Mouse (Mus musculus): Measurements from ENCODE around the gene Cadm4. TPM values are rescaled to one million over a fixed set of nuclear protein-coding genes. Genes with fewer than 3 reads are reported as not detected.

The Cadm4 gene
- not detected for polyA plus RNA-seq (2017; shearing (Covaris generic))

GRCm38 (mm10) chr7:24481474-24482207 lies at the start of gene Cadm4:
Gene Cadm4, plus strand, starts transcription at chr7:24482023.

GRCm38 (mm10) chr7:24451855-24452311 lies 29.9 kb upstream of the Cadm4 start, which contains the start of gene Irgc1:
Gene Irgc1, minus strand, starts transcription at chr7:24452297.

GRCm38 (mm10) chr7:24462388-24463319 lies 19.2 kb upstream of the Cadm4 start, which contains the start of gene Plaur:
Gene Plaur, plus strand, starts transcription at chr7:24462484.

GRCm38 (mm10) chr7:24506838-24507725 lies 25.3 kb downstream of the Cadm4 start, which contains the start of gene Zfp428:
Gene Zfp428, plus strand, starts transcription at chr7:24507006.

GRCm38 (mm10) chr7:24512355-24512754 lies 30.5 kb downstream of the Cadm4 start, which contains the start of gene AC161166.1:
Gene AC161166.1, minus strand, starts transcription at chr7:24512455.

GRCm38 (mm10) chr7:24530062-24530931 lies 48.5 kb downstream of the Cadm4 start, which contains the start of gene Irgq:
Gene Irgq, plus strand, starts transcription at chr7:24530689.

GRCm38 (mm10) chr7:24546068-24546614 lies 64.3 kb downstream of the Cadm4 start, which contains the start of the genes Pinlyp and Xrcc1:
Gene Pinlyp, minus strand, starts transcription at chr7:24546118.
Gene Xrcc1, plus strand, starts transcription at chr7:24546289.

Other genes starting within 250 kb of the Cadm4 start
- gene Zfp109, start 244.5 kb upstream of the Cadm4 start, polyA plus RNA-seq (2017; shearing (Covaris generic)) = 6.1 TPM
- 0.91 TPM for gene Zfp108, start 227.2 kb upstream of the Cadm4 start, polyA plus RNA-seq (2017; shearing (Covaris generic))
- gene Zfp93, start 211.6 kb upstream of the Cadm4 start, polyA plus RNA-seq (2017; shearing (Covaris generic)) = 3.7 TPM
- gene Zfp61, start 180.8 kb upstream of the Cadm4 start, polyA plus RNA-seq (2017; shearing (Covaris generic)) = 30.7 TPM
- gene Zfp94, start 165.4 kb upstream of the Cadm4 start, polyA plus RNA-seq (2017; shearing (Covaris generic)) = 14.1 TPM
- not detected for gene Tescl, start 148.1 kb upstream of the Cadm4 start, polyA plus RNA-seq (2017; shearing (Covaris generic))
- gene Lypd5, start 132.8 kb upstream of the Cadm4 start, polyA plus RNA-seq (2017; shearing (Covaris generic)) = not detected
- 107 TPM for gene Kcnn4, start 111.8 kb upstream of the Cadm4 start, polyA plus RNA-seq (2017; shearing (Covaris generic))
- gene Smg9, start 82.4 kb upstream of the Cadm4 start, polyA plus RNA-seq (2017; shearing (Covaris generic)) = 74.8 TPM
- gene Irgc1, start 29.7 kb upstream of the Cadm4 start, polyA plus RNA-seq (2017; shearing (Covaris generic)) = 0.55 TPM
- 1.9 TPM for gene Plaur, start 19.5 kb upstream of the Cadm4 start, polyA plus RNA-seq (2017; shearing (Covaris generic))
- 0.63 TPM for gene Zfp428, start 25.0 kb downstream of the Cadm4 start, polyA plus RNA-seq (2017; shearing (Covaris generic))
- not detected for gene AC161166.1, start 30.4 kb downstream of the Cadm4 start, polyA plus RNA-seq (2017; shearing (Covaris generic))
- 0.67 TPM for gene Irgq, start 48.7 kb downstream of the Cadm4 start, polyA plus RNA-seq (2017; shearing (Covaris generic))
- gene Pinlyp, start 64.1 kb downstream of the Cadm4 start, polyA plus RNA-seq (2017; shearing (Covaris generic)) = not detected
- gene Xrcc1, start 64.3 kb downstream of the Cadm4 start, polyA plus RNA-seq (2017; shearing (Covaris generic)) = 71.9 TPM
- 13.7 TPM for gene Ethe1, start 105.5 kb downstream of the Cadm4 start, polyA plus RNA-seq (2017; shearing (Covaris generic))
- gene Zfp575, start 105.6 kb downstream of the Cadm4 start, polyA plus RNA-seq (2017; shearing (Covaris generic)) = not detected
- gene Phldb3, start 128.7 kb downstream of the Cadm4 start, polyA plus RNA-seq (2017; shearing (Covaris generic)) = 1.1 TPM
- gene Lypd3, start 154.5 kb downstream of the Cadm4 start, polyA plus RNA-seq (2017; shearing (Covaris generic)) = not detected
- not detected for gene Tex101, start 194.7 kb downstream of the Cadm4 start, polyA plus RNA-seq (2017; shearing (Covaris generic))
- not detected for gene BC049730, start 227.2 kb downstream of the Cadm4 start, polyA plus RNA-seq (2017; shearing (Covaris generic))
- not detected for gene Gm4763, start 244.9 kb downstream of the Cadm4 start, polyA plus RNA-seq (2017; shearing (Covaris generic))

All from CD4-positive, CD25-positive, alpha-beta regulatory T cell, adult 9 weeks (primary cell).